Mouse (Mus musculus) frontal cortex, postnatal 25 days (tissue): ENCODE measurements around the gene Gm45015.
"Not testable (repeated sequence)": the region's sequence is repeated elsewhere in the genome, so short reads cannot be mapped to it uniquely, and the experiment has no call there.

Experiments used
- DNase-seq, 2 experiments: peaks; one replicate each; pipeline ENCODE4 v3.0.0; 2022; ENCODE audit warnings: low spot score in 2 of 2

The Gm45015 gene

GRCm38 (mm10) chrX:73336740-73337139, at the start of gene Gm45015:
Gm45015 (minus strand) TSS chrX:73336840.
- DNase-seq, result no peak

- no peak for DNase-seq
Measured at GRCm38 (mm10) chrX:73384924-73385323, 48.3 kb upstream of the Gm45015 start.

GRCm38 (mm10) chrX:73384419-73384818, 47.8 kb upstream of the Gm45015 start:
- no peak for DNase-seq

GRCm38 (mm10) chrX:73363291-73363690, 26.7 kb upstream of the Gm45015 start:
- no peak for DNase-seq

- DNase-seq, result no peak
Measured at GRCm38 (mm10) chrX:73356719-73357118, 20.1 kb upstream of the Gm45015 start.

- DNase-seq, result no peak
Measured at GRCm38 (mm10) chrX:73356163-73356562, 19.5 kb upstream of the Gm45015 start.

GRCm38 (mm10) chrX:73344346-73344745, 7.7 kb upstream of the Gm45015 start:
- DNase-seq, result no peak

- no peak for DNase-seq
Measured at GRCm38 (mm10) chrX:73343802-73344201, 7.2 kb upstream of the Gm45015 start.

- DNase-seq, result peak in 1 of 2 experiments; percentile 3
Measured at GRCm38 (mm10) chrX:73342941-73343735, 6.5 kb upstream of the Gm45015 start.

GRCm38 (mm10) chrX:73342483-73342895, 5.8 kb upstream of the Gm45015 start, which contains the start of gene Zfp275:
Zfp275 (plus strand) TSS chrX:73342621.
- peak; percentile 21 to 43 for DNase-seq

- DNase-seq, result no peak
Measured at GRCm38 (mm10) chrX:73342068-73342467, 5.4 kb upstream of the Gm45015 start.

GRCm38 (mm10) chrX:73341473-73341872, 4.8 kb upstream of the Gm45015 start:
- no peak for DNase-seq

- DNase-seq, result no peak
Measured at GRCm38 (mm10) chrX:73333548-73333947, 3.1 kb downstream of the Gm45015 start.

GRCm38 (mm10) chrX:73327215-73327614, 9.4 kb downstream of the Gm45015 start:
- DNase-seq, result no peak

GRCm38 (mm10) chrX:73321029-73321428, 15.6 kb downstream of the Gm45015 start:
- DNase-seq, result no peak

GRCm38 (mm10) chrX:73312522-73312921, 24.1 kb downstream of the Gm45015 start:
- no peak for DNase-seq

GRCm38 (mm10) chrX:73295745-73296144, 40.9 kb downstream of the Gm45015 start:
- DNase-seq, result not testable (repeated sequence)

- DNase-seq, result not testable (repeated sequence)
Measured at GRCm38 (mm10) chrX:73292876-73293275, 43.8 kb downstream of the Gm45015 start, which contains the start of the genes Xlr5a and Xlr5c. Xlr5a (minus strand) TSS chrX:73292976. Xlr5c (minus strand) TSS chrX:73292976.
